Mouse (Mus musculus): ENCODE results near the gene Btbd35f7.
"Not testable (repeated sequence)": the region's sequence is repeated elsewhere in the genome, so short reads cannot be mapped to it uniquely, and the experiment has no call there.

The Btbd35f7 gene

DNA sequence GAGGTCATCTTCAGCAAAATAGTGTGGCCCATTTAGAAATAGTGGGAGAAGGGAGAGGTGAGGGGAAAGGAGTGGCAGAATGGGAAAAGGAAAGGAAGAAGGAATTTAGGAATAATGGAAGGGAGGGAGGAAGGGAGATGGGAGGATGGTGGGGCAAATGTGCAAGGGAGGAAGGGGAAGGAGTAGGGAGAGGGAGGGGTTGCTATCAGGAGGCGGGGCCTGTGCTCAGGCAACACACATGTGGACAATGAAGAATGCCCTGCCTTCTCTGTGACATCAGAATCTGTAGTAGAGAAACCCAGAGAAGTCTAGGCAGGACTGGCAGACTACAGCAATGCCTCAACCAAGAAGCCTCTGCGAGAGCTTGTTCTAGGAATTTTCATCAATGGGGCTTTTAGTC, at the start of gene Btbd35f7:
Gene Btbd35f7 (plus strand): TSS at position 301 of the 400 bp plus-strand sequence.
- not testable (repeated sequence) for DNase-seq (ENCODE audit: low read depth, low spot score)
